Mouse (Mus musculus) kidney, adult 9 months (tissue): ENCODE data around the gene Dffb.
"Not testable (repeated sequence)": the region's sequence is repeated elsewhere in the genome, so short reads cannot be mapped to it uniquely, and the experiment has no call there.

ENCODE experiments used
- DNase-seq: peaks from one replicate; pipeline ENCODE4 v3.0.0; 2022

The Dffb gene

GRCm38 (mm10) chr4:153962631-153963030, 12.3 kb downstream of the Dffb start:
- no peak for DNase-seq

- no peak for DNase-seq
Measured at GRCm38 (mm10) chr4:153957444-153958250, 17.3 kb downstream of the Dffb start.

DNA sequence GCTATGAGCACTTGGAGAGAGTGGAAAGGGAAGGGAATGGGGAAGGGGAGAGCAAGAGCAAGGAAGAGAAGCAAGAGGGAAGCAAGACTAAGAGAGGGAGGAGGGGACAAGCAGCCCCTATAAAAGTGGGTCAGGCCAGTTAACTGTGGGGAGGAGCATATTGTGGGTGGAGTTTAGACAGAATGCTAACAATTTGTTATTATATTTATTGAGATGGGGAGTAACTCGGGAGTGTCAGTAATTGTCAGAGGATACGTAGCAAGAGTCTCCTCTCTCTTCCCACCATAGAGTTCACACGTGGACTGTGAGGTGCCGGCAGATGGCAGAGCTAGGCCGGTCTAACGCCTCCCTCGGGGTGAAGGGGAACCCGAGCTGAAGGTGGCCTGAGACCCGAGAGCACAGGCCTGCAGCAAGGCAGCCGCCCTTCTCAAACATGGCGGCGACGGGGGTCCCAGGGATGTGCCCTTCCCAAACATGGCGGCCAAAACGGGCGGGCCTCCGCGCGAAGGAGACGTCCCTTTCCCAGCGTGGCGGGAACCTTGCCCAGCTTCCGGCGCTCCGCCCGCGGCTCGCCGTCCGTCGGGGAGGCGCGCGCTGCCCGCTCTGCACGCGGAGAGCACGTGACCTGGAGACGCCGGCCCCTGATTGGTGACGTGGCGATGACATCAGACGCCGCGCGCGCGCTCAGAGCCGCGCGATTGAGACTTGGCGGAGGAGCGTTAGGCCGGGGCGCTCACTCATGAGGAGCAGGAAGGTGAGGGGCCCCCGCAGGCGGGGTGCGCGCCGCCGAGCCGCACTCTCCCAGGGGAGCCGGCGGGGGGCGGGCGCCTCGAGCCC, 18.1 kb downstream of the Dffb start, which contains the start of gene A430005L14Rik:
Gene A430005L14Rik (plus strand): TSS at position 669 of the 837 bp plus-strand sequence.
- DNase-seq = peak; percentile 98

DNA sequence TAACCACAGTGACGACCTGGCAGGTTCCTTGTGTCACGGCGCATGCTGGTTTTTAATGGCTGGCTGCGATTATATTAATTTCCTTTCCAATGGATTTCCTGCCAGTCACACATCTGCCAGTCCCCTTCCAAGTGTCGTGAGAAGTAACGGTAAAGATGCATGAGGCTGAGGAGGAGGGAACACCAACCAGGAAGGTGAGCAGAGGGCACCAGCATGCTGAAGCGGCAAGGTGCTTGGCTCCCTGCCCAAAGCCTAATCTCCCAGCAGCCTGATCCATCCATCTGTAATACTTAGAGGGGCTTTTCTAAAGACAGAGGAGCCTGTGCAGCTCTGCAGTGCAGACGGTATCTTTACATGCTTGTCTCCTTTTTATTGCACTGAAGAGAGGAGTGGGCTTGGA, 19.3 kb downstream of the Dffb start:
- DNase-seq = no peak

DNA sequence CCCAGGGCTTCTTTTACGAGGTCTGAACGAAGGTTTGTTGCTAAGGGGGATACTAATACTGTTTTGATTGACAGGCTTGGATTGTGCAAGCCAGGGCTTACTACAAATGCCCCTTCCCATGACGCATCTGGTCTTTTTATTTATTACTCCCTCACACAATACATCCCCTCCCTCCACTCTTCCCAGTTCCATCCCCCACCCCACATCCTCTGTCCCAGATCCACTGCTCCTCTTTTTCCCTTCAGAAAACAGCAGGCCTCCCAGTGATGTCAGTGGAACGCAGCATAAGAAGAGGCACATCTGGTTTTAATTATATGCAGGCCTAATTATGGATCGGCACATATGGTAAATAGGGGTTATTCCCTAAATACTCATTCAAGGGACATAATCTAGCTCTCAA, 23.2 kb downstream of the Dffb start:
- DNase-seq = no peak

DNA sequence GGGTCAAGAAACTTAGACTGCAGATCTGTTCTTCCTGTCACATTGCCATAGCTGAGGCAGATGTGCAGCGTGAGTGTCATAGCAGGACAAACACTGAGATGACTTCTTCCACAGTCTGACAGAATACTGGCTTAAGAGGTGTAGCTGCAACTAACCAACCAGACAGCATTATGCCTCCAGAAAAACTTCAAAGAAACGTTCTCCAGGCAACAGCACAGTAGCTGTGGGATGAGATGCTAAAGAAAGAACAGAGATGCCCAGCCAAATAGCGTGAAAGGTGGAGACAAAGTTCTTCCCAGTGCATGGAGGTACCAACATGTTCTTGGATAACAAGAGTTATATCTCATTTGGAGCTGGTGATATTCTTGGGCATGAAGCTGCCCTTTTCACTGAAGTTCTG, 23.8 kb downstream of the Dffb start:
- no peak for DNase-seq

DNA sequence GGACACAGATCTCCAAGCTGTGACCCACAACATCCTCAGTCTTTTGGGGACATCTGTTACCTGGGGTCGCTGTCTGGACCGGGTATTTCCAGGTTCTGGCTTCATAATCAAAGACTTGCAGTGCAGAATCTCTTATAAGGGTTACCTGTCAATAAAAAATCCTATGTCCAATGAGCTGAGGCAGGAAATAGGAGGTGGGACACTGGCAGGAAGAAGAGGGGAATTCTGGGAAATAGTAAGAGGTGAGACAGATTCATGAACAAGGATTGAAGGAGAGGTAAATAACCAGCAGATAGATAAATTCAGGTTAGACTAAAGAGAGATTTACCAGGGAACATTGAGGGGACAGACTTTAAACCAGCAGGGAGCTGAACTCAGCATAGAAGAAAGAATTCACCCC, 24.6 kb downstream of the Dffb start:
- DNase-seq = no peak

DNA sequence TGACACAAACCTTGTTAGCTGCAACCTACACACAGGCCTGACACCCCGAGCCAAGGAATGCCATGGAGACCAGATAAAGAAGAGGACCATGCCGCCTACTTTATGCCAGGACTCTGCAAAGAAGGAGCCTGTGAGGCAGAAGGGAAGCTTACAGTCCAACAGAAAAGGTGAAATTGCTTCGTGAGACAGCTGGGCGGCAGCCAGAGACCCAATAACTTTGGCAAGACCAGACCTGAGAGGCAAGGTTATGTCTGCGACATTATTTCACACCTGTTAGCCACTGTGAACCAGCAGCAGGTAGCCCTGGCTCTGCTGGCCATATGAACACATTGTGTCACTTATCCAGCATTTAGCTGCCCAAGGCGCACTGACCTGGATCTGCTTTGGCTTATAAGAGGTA, 29.2 kb downstream of the Dffb start:
- no peak for DNase-seq

DNA sequence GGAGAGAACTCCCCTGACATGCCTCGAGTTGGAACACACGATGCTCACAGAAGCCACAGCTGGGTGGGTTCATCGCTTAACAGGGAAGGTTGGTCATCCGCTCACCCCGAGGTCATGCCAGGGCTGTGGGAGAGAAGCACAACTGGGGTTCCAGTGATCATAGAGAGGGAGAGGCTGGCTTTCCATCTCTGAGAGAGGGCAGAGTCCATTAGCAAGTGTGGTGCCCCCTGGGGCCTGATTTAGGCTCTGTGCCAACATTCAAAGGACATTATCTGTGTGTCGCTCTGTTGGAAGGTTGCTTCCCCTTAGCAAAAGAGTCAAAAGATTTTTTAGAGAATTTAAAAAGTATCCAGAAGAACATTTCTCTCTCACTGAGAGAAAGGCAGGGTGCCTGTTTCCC, 30.7 kb downstream of the Dffb start:
- no peak for DNase-seq

DNA sequence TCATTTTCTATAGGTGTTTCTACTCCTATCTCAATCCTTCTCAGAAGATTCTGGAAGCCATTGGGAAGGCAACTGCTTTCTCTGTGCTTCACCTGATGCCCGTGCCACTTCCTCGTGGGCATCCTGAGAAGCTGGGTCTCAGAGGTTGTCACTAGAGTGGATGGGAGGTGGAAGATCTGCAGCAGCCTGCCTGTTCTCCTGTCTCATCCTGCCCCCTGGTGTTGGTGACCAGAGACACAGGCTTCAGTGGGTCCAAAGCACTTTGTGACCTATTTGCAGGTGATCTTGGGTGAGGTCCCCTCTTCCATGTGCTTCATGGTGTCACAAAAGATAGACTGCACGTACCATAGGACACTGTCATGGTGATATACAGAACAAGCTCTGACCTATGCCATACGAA, 31.7 kb downstream of the Dffb start:
- peak; percentile 16 for DNase-seq

- no peak for DNase-seq
Measured at GRCm38 (mm10) chr4:153929921-153930320, 45.0 kb downstream of the Dffb start.

DNA sequence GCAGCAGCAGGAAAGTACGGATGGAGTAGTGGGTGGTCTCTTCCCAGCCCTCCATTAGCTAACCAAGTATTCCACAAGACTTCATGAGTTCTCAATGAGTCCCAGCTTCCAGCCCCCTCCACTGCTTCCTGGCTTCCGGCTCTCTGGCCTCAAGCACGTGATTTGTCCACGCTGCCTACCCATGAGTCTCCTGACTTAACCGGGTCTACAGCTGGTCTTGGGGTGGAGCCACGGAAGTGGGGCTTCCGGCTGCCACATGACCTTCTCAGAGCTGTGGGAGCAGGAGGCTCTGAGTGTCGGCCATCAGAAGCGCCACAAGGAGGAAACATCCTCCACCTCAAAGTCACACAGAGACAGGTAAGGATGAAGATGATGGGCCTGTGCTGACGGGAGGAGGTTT, 45.5 kb downstream of the Dffb start:
- DNase-seq = no peak

GRCm38 (mm10) chr4:153928772-153929299, 46.1 kb downstream of the Dffb start:
- DNase-seq = no peak

GRCm38 (mm10) chr4:153922090-153922489, 52.8 kb downstream of the Dffb start:
- not testable (repeated sequence) for DNase-seq

GRCm38 (mm10) chr4:153920517-153921233, 54.3 kb downstream of the Dffb start:
- no peak for DNase-seq

GRCm38 (mm10) chr4:153917773-153918500, 57.0 kb downstream of the Dffb start:
- no peak for DNase-seq
